Mouse (Mus musculus): ENCODE data around the gene Sema6d.

- no peak for TF ChIP-seq POLR2A (IDR thresholded peaks at IDR 0.05; ENCODE audit: borderline replicate concordance, low read depth, low read length)
- TF ChIP-seq CTCF (IDR thresholded peaks at IDR 0.05; ENCODE audit: low read depth, low read length), result no peak
These were observed 380.7 kb downstream of the Sema6d start for GRCm38 (mm10) chr2:124470346-124471042.
